Mouse (Mus musculus) retina, embryonic 14.5 days (tissue): Measurements from ENCODE around the gene Itpk1.
A peak's percentile ranks its signal among the peaks of the same experiment; 100 is the strongest.

Experiments used
- DNase-seq: peaks from one replicate; pipeline ENCODE4 v3.0.0-alpha.2; 2015; ENCODE audit warnings: low spot score

Itpk1 gene

GRCm38 (mm10) chr12:102704457-102705198, at the start of gene Itpk1:
Gene Itpk1 (minus strand): TSS chr12:102704930.
- DNase-seq, result peak; percentile 68

GRCm38 (mm10) chr12:102748256-102748655, 43.5 kb upstream of the Itpk1 start:
- no peak for DNase-seq

GRCm38 (mm10) chr12:102744839-102745238, 40.1 kb upstream of the Itpk1 start:
- no peak for DNase-seq

GRCm38 (mm10) chr12:102743589-102744574, 39.2 kb upstream of the Itpk1 start, which contains the start of the genes Moap1 and Tmem251:
Gene Moap1 (minus strand): TSS chr12:102743661.
Gene Tmem251 (plus strand): TSS chr12:102743762.
- peak; percentile 92 for DNase-seq

GRCm38 (mm10) chr12:102743036-102743588, 38.4 kb upstream of the Itpk1 start:
- no peak for DNase-seq

- no peak for DNase-seq
Measured at GRCm38 (mm10) chr12:102742056-102742455, 37.3 kb upstream of the Itpk1 start.

DNA sequence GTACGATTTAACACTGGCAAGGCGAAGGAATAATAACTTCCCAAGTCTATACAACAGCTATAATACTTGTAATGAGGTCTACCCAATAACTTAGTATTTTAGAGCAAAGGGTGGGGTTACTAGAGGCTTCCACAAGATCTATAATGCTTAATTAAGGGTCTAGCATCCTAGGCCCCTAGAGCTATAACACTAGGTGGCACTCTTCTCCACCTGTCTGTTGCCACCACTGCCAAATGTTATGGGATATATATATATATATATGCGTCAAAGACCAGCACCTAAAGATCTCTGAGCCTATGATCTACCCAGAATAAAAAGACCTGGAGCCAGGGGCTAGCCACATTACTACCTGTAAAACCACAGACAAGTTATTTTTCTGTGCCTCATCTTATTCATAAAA, 35.6 kb upstream of the Itpk1 start:
- DNase-seq, result peak; percentile 64

GRCm38 (mm10) chr12:102739096-102739495, 34.4 kb upstream of the Itpk1 start:
- no peak for DNase-seq

DNA sequence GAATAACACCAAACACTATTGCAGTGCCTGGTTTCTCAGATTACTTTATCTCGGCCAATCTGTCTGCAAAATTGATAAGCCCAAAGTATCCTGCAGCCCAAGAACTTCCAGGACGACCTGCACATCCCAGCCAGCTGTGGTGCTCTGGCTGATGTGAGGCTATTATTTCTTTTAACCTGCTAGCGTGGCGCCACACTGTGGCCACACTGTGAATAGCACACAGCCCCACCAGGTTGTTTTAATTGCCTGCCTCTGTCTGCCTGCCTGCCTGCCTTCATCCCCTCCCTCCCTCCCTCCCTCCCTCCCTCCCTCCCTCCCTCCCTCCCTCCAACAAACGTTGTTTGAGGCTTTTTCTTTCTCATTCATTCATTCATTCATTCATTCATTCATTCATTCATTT, 28.7 kb upstream of the Itpk1 start:
- DNase-seq, result peak; percentile 80

GRCm38 (mm10) chr12:102730798-102731619, 26.3 kb upstream of the Itpk1 start:
- peak; percentile 49 for DNase-seq

DNA sequence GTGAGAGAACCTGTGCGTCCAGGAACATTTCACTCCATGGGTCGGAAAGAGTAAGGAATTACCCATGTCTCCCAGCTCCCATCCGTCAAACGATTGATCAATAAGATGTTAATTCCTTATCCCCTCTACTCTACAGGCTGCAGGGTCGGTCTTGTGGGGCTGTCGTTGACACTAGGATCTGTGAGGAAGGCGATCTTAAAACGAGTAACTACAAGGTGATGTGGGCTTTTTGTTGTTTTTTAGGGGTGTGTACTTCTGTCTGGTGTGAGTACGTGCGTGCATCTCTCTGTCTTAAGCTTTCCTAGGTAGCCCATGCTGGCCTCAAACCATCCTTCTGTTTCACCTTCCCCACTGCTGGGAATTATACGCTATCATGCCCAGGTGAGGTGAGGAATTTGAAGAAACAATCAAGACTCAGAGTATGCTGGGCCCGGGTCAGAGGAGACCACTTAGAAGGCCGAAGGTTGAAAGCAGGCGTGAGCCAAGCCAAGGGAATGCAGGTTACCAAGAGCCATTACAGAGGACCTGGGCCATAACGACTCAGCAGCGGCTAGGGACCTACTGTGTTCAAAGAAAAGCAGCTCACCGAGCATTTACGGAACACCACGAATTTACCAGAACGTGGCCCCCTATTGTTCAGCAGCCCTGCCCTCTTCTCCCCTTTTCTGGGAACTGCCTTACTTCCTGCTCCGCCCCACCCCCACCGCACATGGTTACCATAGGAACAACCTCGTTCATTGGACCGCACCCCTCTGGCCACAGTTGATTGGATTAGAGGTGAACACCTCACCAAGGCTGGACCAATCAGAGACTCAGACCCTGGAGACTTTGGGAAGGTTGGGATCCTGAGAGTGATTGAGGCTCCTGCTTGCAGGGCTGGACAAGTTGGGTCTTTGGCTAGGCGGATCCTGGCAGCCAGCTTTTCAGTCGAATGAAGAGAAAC, 25.4 kb upstream of the Itpk1 start:
- DNase-seq, result peak; percentile 93

- no peak for DNase-seq
Measured at GRCm38 (mm10) chr12:102725761-102726175, 21.0 kb upstream of the Itpk1 start.

- no peak for DNase-seq
Measured at GRCm38 (mm10) chr12:102725146-102725545, 20.4 kb upstream of the Itpk1 start.

DNA sequence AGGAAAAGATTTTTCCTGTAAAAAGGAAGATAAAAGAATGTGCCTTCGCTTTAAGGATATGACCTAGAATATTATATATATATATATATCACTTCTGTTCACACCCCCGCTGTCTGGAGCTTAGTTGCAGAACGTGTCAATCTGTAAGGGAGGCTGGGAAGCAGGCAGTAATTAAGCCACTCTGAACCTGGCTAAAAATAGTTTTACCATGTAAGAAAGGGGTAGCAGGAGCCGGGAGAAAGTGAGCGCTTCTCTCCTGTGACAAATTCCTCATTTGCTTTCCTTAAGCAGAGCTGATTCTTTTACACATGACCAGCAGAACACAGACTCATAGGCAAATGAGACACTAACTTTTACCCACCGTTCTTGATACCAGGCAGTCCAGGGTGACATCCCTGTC, 19.1 kb upstream of the Itpk1 start:
- no peak for DNase-seq

- peak; percentile 18 for DNase-seq
Measured at GRCm38 (mm10) chr12:102722966-102723365, 18.2 kb upstream of the Itpk1 start.

- DNase-seq, result peak; percentile 22
Measured at GRCm38 (mm10) chr12:102722451-102722850, 17.7 kb upstream of the Itpk1 start.

- peak; percentile 86 for DNase-seq
Measured at GRCm38 (mm10) chr12:102719552-102720315, 15.0 kb upstream of the Itpk1 start.

DNA sequence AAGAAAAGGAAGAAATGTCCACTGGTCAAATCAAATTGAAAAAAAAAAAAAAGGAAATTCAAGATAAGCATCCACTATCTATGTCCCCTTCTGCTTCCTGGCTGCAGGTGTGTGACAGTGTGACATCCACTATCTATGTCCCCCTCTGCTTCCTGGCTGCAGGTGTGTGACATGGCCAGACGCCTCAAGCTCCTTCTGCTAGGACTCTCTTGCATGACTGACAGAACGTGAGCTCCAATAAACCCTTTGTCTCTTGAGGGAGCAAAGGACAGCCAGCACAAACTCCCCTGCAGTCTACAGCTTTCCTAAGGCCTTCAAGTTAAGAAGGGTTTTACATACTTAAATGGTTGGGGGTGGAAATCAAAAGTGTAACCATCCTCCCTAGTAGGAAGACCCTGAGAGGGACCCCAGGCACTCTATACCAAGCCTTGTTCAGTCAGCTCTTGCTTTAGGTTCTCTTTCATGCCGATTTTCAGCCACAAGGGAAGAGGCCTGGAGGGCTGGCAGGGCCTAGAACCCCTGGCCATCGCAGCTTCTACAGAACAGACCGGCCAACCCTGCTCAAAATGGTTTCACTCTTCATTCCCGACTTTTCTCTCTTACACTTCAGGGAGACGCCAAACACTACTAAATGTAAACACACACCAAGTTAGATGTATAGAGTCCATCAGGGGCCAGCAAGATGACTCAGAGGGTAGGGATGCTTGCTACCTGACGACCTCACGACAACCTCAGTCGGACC, 10.1 kb upstream of the Itpk1 start:
- no peak for DNase-seq

GRCm38 (mm10) chr12:102714116-102714515, 9.4 kb upstream of the Itpk1 start:
- DNase-seq, result no peak
